Mouse (Mus musculus): ENCODE results near the gene Cmip. TPM values are rescaled to one million over a fixed set of nuclear protein-coding genes. Genes with fewer than 3 reads are reported as not detected.

Gene Cmip
- total RNA-seq, 4 experiments from 2014 or later = 14.4 to 20.4 (median 16.3) TPM

DNA sequence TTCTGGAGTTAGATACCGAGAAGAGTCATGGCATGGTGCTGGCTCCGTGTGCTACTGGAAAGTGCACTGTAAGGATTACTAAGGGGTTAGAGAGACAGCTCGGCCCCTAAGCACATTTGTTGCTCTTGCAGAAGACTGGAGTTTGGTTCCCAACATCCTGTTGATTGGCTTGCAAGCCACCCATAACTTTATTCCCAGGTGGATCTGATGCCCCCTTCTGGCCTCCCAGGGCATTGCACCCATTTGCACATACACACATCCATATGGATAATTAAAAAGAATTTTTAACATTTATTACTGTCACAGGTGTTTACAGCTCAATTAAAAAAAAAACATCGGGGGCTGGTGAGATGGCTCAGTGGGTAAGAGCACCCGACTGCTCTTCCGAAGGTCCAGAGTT, 207.7 kb downstream of the Cmip start:
- DNase-seq (ENCODE audit: low spot score) = no peak

- DNase-seq (ENCODE audit: low spot score) = peak; percentile 73
Observed at GRCm38 (mm10) chr8:117465250-117465649, 208.4 kb downstream of the Cmip start.

GRCm38 (mm10) chr8:117467466-117467865, 210.6 kb downstream of the Cmip start:
- no peak for DNase-seq (ENCODE audit: low spot score)

DNA sequence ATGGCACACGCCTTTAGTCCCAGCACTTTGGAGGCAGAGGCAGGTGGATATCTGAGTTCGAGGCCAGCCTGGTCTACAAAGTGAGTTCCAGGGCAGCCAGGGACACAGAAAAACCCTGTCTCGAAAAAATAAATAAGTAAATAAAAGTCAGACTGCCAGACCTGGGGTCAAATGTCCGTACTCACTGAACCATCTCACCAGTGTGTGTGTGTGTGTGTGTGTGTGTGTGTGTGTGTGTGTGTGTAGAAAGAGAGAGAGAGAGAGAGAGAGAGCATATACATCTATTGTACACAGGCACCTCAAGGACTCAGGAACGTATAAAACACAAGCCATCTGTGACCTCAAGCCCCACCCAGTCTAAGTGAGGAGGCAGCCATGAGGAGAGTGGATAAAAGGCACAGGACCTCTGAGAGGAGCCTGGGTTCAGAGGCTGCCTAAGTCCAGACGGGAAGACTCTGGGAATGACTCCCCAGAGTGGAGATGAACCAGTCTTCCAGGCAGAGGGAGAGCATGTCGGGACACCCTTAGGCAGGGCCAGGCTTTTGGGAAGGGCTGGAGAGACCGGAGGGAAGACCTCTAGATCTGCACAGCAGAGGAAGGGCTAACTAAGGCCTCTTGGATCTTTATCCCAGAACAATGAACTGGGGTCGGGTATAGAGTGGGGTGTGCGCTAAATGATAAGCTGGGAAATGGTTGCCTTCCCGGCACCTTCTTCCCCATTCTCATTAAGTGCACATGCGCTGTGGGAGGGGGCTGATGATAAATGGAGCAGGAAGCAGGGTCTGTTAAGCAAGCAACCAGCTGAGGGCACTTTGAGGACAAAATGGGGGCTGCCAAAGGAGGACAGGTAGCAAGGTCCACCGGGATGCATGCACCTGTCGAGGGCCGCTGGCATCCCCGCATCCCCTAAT, 212.8 kb downstream of the Cmip start:
- no peak for DNase-seq (ENCODE audit: low spot score)

DNA sequence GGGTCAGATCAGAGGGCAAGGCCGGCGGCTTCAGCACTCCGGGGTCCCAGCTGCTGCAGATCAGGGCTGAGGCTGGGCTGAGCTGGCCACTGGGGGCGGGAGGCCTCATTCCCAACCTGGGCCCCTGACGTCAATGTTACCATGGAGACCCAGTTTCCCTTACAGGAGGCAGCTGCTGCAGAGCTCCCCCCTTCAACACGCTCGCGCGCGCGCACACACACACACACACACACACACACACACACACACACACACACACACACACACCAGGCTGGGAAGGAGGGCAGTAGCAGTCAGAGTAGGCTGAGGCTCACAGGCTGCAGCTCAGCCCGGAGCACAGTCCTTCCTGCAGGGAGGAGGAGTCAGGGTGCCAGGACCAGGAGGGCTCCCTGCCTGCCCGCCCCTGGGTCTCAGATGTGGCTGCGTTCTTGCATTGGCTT, 213.5 kb downstream of the Cmip start:
- peak; percentile 49 for DNase-seq (ENCODE audit: low spot score)

DNA sequence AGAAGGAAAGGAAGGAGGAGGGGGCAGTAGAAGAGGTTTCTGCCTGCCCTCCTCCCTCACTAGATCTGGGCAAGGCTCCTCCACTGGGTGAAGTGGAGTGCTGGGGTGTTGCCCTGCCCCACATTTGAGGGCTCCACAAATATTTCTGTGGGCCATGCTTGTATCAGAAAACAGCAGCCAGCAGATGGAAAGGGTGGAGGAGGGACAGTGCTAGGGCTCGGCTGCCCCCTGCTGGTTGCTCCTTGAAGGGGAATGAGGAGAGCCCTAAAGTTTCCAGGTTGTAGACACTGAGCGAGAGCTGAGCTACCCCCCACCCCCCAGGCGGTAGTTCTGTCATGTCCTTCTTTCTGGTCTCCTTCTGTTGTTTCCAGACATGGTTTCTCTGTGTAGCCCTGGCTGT, 214.3 kb downstream of the Cmip start:
- peak; percentile 51 for DNase-seq (ENCODE audit: low spot score)

DNA sequence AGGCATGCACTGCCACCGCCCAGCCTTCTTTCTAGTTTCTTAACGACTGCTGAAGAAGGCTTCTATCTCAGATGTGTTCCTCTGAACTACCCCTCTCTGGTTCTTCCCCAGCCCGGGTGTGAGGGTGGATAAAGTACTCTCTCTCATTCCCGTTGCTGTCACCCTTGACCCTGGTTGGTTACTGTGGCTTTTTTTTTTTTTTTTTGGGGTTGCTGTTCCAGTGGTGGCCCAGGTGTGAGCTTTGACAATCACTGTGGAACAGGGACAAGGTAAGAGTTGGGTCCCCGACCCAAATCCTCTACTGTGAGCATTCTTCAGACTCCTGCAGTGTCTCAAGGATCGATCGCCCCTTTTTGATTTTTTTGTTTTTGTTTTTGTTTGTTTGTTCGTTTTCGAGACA, 214.8 kb downstream of the Cmip start:
- no peak for DNase-seq (ENCODE audit: low spot score)

DNA sequence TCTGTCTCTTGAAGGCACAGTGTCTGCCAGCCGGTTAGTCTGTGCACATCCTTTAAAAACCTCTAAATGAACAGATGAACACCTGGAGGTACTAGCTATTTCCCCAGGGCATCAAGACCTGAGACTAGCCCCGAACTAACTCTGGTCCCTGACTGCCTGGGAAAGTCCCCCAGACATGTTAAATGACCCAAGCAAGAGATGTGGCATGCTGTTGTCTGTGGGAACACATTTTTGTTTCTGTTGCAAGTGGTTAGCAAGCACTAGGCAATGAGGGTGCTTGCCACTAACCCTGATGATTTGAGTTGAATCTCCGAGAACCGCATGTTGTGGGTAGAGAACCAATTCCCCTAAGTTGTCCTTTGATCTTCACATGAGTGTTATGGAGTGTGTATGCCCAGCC, 215.5 kb downstream of the Cmip start:
- no peak for DNase-seq (ENCODE audit: low spot score)

- peak; percentile 90 for DNase-seq (ENCODE audit: low spot score)
Observed at GRCm38 (mm10) chr8:117474944-117475343, 218.1 kb downstream of the Cmip start.

DNA sequence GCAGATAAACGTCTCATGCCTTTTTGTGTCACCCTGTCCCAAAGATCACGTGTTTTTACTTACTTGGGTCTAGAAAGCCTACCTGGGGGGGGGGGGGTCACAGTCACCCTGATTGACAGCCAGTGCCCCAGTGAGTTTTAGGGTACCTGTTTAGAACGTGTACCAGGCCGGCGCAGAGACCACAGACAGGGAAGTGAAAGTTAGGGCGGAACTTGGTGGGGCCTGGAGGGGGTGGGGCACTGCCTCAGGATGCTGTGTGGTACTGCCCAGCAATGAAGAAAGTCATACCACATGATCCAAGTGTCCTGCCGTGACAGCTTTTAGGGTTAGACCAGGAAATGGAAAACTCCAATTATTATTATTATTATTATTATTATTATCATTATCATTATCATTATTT, 219.0 kb downstream of the Cmip start:
- DNase-seq (ENCODE audit: low spot score) = no peak

GRCm38 (mm10) chr8:117478082-117478481, 221.2 kb downstream of the Cmip start:
- no peak for DNase-seq (ENCODE audit: low spot score)

GRCm38 (mm10) chr8:117479996-117480395, 223.1 kb downstream of the Cmip start:
- no peak for DNase-seq (ENCODE audit: low spot score)

DNA sequence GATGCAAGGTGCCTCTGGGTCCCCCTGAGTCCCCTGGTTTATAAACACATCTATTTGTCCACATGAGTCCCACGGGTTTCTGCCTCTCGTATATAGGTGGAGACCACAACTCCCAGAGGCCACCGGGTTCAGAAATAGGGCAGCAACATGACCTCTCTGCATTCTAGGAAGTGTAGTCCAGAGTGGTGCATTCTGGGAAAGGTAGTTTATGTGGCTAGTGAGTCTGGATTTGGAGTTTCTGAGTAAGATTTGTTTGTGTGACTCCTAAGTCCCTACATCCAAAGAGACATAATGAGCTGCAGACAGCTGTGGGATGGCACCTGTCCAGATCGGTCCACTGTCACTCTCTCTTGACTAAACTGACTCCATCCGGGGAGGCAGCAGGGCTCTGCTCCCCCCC, 223.7 kb downstream of the Cmip start:
- DNase-seq (ENCODE audit: low spot score) = no peak

DNA sequence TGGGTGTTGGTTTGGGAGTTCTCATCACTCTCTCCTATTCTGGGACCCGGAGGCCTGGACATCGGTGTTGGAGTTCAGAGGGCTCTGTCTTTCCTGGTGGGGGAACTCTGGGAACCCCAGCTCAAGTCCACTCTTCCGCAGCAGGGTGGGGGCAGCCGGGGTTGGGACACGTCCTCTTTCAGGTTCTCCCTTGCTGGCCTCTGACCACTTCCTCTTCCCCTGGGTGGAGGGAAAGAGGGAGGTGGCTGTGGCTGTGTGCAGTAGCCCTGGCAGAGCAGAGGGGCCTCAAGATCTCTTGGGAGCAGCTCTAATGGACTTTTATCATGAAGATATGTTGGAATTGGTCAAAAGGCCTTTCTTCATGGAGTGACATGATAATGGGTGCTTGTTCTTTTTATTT, 225.0 kb downstream of the Cmip start:
- no peak for DNase-seq (ENCODE audit: low spot score)

DNA sequence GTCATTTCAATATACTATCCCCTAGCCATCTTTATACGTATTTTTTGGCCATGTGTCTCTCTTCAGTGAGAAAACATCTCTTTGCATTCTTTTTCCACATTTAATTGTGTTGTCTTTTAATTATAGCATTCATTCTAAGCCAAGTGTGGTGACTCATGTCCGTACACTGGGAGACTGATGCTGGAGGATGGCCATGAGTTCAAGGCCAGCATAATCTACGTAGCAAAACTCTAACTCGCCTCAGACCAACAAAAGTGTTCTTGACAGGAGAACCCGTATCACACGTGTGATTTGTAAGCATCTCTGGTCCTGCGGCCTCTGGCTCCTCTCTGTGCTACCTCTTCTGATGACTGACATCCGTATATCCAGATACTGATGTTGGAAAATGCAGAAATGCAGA, 227.9 kb downstream of the Cmip start:
- DNase-seq (ENCODE audit: low spot score) = no peak

- DNase-seq (ENCODE audit: low spot score) = no peak
Observed at GRCm38 (mm10) chr8:117485316-117485715, 228.5 kb downstream of the Cmip start.

DNA sequence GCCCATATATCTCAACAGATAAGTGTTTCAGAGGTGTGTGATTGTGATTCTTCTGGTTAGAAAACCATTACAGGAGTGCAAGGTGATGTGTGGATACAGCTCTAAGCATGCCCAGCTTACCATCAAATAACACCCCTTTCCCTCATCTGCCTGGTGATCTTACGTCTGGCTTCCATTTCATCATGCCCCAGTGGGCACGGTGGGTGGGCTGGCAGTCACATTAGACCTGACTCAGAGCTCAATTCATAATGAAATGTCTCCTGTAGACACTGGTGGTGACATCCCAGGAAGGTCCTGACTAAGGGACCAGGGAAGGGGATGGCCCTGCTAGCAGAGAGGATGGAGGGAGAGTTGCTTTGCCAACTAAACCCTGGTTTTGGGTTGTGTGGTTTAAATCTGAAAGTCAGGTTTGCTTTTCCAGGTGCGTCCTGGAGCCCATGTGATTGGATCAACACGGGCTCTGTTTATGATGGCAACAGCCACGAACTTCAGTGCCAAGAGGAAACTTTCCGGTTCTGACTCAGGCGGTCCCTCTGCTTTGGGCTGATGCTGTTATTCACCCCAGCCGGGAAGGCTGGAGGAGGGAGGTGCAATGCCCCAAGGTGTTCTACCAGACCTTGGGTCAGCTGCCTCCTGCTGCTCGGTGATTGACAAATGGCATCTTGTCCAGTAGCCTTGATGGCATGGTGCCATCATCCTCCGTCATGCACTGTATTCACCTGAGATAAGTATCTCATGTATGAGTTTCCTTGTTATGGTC, 231.6 kb downstream of the Cmip start:
- DNase-seq (ENCODE audit: low spot score) = no peak

DNA sequence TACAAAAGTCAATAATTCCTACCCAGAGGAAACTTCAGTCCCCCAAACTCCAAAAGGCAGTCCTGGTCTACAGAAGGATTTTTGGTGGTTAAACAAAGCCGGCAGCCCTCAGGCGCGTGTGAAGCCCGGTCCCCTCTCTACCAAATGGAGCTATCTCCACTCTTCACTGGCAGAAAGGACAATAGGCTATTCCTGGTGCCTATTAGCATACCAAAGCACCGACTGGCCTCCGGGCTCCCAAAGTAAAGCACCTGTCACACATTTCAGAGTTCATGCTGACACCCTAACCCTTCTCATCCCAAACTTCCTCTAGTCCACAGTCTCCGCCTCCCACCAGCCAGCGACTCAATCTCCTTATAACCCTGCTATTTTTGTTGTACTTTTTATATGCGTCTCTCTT, 236.7 kb downstream of the Cmip start:
- DNase-seq (ENCODE audit: low spot score) = no peak

DNA sequence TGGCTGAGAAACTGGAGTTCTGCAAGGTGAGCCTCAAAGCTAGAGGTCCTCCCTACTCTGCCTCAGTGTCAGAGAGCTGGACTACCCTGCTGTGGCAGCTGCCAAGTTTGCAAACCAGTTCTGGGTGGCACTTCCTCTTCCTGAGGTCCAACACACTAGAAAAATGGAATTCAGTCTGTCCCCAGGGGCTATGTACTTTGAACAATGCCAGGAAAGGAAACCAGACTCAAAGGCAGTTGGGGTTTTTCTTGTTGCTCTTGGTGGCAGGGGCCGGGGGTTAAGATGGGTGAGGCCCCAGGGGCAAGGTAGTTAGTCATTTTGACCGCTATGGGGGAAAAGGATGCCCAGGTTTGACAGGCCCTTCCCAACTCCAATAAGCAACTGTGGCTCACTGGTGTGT, 238.0 kb downstream of the Cmip start:
- DNase-seq (ENCODE audit: low spot score) = peak; percentile 7

- DNase-seq (ENCODE audit: low spot score) = peak; percentile 21
Observed at GRCm38 (mm10) chr8:117498179-117498914, 241.5 kb downstream of the Cmip start, which contains the start of gene Plcg2. Plcg2 (plus strand) TSS chr8:117498291.

DNA sequence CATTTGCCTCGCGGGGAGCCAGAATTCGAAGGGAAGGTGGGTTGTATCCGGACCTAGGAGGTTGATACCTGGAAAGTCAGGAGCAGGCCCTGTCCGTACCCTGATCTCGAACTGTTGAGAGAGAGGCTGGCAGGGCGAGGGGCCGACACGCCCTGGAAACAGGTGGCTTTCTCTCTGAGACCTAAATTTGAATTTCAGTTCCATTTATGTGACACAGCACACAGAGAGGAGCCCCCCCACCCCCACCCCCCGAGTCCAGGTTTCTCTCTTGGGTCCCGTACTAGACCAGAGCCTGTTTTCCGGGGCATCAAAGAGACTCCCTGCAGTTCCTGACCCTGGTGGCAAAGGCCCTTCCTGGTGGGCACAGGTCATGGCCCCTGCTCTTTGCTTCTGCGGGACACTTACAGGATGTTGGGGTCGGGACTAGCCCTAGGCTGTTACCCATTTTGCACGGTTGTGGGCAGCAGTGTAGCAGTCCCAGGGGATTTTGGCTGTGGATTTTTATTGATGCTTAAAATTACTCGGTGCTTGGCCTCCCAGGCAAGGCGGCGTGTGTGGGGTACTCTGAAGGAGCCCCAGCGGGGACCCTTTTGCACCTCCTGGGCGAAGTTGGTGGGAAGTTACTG, 242.2 kb downstream of the Cmip start:
- no peak for DNase-seq (ENCODE audit: low spot score)

Data from heart, adult 8-10 months (tissue).